Mouse (Mus musculus): ENCODE data around the gene Nfatc3. TPM values are rescaled to one million over a fixed set of nuclear protein-coding genes. Genes with fewer than 3 reads are reported as not detected.
A peak's percentile ranks its signal among the peaks of the same experiment; 100 is the strongest.

Gene Nfatc3
- polyA plus RNA-seq, 1 experiment from 2014 or later, result 4.7 TPM

DNA sequence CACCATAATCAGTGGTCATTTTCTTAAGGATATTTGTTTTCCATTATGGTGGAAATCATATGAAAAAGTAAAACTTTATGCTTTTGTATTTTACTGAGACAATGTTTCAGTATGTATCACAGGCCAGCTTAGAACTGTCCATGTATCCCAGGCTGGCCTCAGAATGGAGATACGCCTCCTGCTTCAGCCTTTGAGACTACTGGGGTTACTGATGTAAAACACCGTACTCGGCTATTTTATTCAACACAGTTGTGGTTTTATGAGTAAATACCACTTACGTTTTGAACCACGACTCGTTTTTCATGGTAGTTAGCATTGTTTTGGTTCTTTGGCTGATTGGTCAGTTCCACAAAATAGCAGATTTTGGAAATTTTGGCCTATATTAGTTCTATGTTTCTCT lies 3.0 kb downstream of the Nfatc3 start:
- Histone ChIP-seq H3K9ac (no peak overlapping the region), H3K4me2 (peak overlapping the region; percentile 73), H3K9me3 (no peaks in the 10 kb centered on the region), H3K27me3 (no peaks in the 10 kb centered on the region), H3K4me1 (replicated peaks) (peaks cover 32% of the 10 kb centered on the region), H3K27ac (no peak overlapping the region), H3K4me3 (no peak overlapping the region), H3K36me3 (no peaks in the 10 kb centered on the region)
- ATAC-seq (ENCODE audit: low FRiP score), result no peak
- WGBS, result 89% methylated on average over 6 of the region's 6 CpGs

DNA sequence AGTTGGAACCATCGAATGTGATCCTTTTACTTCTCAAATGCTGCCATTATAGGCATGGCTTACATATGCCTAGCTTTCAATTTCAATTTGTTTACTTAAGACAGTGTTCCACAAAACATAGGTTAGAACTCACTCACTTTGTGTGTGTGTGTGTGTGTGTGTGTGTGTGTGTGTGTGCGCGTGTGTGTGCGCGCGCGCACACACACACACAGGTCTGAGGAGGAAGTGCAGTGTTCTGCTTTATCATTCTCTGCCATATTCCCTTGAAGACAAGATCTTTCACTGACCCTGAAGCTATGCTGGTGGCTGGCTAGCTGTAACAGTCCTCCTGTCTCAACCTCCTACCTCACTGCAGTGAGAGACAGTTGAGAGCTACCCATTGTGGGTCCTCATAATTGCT lies 4.4 kb downstream of the Nfatc3 start:
- no peak for ATAC-seq (ENCODE audit: low FRiP score)
- H3K36me3 ChIP-seq, result no peaks in the 10 kb centered on the region
- peaks cover 31% of the 10 kb centered on the region for H3K4me1 ChIP-seq (replicated peaks)
- H3K4me2 ChIP-seq, result no peak overlapping the region
- H3K9ac ChIP-seq, result no peak overlapping the region
- H3K9me3 ChIP-seq, result no peaks in the 10 kb centered on the region
- no peak overlapping the region for H3K27ac ChIP-seq
- H3K4me3 ChIP-seq, result no peak overlapping the region
- WGBS, result over 99% methylated on average over 7 of the region's 7 CpGs
- H3K27me3 ChIP-seq, result no peaks in the 10 kb centered on the region

DNA sequence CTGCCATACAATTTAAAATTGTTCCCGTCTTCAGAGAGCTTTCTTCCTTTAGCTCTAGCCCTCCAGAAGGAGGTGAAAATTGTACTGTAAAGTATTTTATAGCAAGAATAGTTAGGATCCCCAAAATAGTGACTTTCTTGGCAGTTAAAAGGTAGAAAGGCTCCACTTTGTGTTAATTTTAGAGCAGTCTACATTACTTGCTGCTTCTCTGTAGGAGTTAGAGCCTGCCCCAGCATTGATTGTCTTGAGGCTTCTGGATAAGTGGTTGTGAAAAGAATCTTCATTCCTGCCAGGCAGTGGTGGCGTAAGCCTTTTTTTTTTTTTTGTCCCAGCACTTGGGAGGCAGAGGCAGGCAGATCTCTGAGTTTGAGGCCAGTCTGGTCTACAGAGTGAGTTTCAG lies 8.1 kb downstream of the Nfatc3 start:
- no peak for ATAC-seq (ENCODE audit: low FRiP score)
- Histone ChIP-seq H3K9me3 (no peaks in the 10 kb centered on the region), H3K36me3 (no peaks in the 10 kb centered on the region), H3K9ac (no peak overlapping the region), H3K27ac (no peak overlapping the region), H3K27me3 (no peaks in the 10 kb centered on the region), H3K4me2 (no peak overlapping the region), H3K4me1 (replicated peaks) (peaks cover 9% of the 10 kb centered on the region), H3K4me3 (no peak overlapping the region)
- whole genome bisulfite sequencing, result 100% methylated on average over 2 of the region's 2 CpGs

DNA sequence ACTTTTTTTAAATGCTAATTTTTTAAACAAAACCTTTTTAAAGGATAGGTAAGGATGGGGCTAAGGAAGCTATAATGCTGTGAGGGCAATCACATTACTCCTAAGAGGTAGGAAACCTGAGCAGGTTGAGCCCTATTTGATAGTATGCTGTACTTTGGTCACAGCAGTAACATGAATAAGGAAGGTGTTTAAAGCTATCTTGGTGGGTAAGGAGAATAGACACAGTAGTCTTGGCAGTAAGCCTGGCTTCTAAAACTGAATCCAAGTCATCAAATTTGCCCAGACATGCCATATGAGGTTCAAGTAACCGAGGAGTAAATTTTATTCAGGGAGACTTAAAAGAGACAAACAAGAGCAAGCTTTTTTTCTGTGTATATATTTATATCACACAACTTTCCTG lies 10.9 kb downstream of the Nfatc3 start:
- Histone ChIP-seq H3K36me3 (no peaks in the 10 kb centered on the region), H3K27me3 (no peaks in the 10 kb centered on the region), H3K4me3 (no peak overlapping the region), H3K9me3 (no peaks in the 10 kb centered on the region), H3K4me1 (replicated peaks) (no peaks in the 10 kb centered on the region), H3K4me2 (no peak overlapping the region), H3K27ac (no peak overlapping the region), H3K9ac (no peak overlapping the region)
- WGBS, result 81% methylated on average over 1 of the region's 1 CpGs
- ATAC-seq (ENCODE audit: low FRiP score), result no peak

DNA sequence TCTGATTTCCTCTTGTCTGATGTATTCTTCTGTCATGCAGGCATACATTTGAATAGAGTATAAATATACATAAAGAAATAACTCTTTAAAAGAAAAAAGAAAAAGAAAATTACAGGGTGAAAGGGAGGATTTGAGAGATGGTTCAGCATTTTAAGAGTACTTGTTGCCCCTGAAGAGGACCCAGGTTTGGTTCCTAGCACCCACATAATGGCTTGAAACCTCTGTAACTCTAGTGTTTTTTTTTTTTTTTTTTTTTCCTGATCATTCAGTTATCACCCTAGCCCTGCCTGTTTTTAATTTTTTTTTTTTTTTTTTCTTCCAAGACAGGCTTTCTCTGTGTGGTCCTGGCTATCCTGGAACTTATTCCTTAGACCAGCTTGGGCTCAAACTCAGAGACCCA lies 13.5 kb downstream of the Nfatc3 start:
- Histone ChIP-seq H3K9me3 (no peaks in the 10 kb centered on the region), H3K4me3 (no peak overlapping the region), H3K4me2 (no peak overlapping the region), H3K4me1 (replicated peaks) (no peaks in the 10 kb centered on the region), H3K36me3 (no peaks in the 10 kb centered on the region), H3K27me3 (no peaks in the 10 kb centered on the region), H3K9ac (no peak overlapping the region), H3K27ac (no peak overlapping the region)
- no peak for ATAC-seq (ENCODE audit: low FRiP score)

DNA sequence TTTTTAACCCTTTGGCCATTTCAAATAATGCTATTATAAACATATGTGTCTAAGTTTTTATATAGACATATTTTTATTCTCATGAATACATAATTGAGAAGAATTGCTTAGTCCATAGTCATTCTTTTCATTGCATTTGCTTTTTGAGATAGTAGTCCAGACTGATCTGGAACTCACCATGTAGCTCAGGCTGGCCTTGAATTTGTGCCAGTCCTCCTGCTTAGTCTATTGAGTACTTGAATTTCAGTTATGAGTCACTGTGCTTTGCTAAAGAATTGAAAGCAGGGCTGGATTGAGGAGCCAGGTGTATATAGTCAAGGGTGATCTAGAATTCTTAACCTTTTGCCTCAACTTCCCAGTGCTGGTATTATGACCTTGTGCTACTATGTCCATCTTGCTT lies 15.6 kb downstream of the Nfatc3 start:
- Histone ChIP-seq H3K27me3 (no peaks in the 10 kb centered on the region), H3K36me3 (peaks cover 7% of the 10 kb centered on the region), H3K9ac (no peak overlapping the region), H3K9me3 (no peaks in the 10 kb centered on the region), H3K4me1 (replicated peaks) (no peaks in the 10 kb centered on the region), H3K4me2 (no peak overlapping the region), H3K4me3 (no peak overlapping the region), H3K27ac (no peak overlapping the region)
- no peak for ATAC-seq (ENCODE audit: low FRiP score)

DNA sequence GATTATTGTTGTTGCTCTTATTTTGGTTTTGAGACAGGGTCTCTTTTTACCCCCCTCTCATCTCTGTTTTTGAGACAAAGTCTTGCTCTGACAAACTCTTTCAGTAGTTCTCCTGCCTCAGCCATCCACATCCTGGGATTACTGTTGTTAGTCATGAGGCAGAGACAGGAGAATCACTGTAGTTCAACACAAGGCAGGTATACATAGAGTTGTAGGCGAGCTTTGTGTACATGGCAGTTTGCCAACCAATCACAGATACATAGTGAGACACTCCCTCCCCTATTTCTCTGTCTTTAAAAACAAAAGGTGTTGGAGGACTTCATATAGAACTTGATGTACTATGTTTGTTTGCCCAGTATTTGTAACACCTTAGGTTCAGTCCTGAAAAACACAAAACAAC lies 16.0 kb downstream of the Nfatc3 start:
- 90% methylated on average over 1 of the region's 1 CpGs for WGBS

DNA sequence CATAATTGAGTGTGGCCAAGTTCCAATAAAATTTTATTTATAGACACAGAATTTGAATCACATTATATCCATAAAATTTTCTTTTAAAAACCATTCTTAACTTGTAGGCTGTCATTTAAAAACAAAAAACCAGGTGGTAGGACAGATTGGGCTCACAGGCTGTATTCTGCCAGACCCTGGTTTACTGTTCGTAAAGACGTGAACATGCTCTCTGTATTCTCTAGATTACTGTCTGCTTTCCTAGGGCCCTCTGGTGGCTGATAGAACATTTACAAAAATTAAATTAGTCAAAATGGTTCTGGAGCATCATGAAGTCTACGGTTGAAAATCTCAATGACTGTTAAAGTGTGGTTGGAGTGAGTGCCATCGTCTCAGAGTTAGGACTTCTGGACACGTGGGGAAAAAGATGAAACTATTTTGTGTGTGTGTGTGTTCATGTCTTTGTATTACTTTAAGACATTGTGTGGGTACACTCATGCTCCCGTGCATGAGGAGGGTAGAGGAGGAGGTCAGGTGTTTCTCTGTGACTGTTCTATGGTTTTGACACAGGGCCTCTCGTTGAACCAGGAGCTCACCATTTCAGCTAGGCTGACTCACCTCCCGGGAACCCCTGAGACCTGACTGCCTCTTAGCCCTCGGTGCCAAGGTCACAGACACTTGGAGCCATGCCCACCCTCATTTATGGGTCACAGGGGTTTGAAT lies 16.7 kb downstream of the Nfatc3 start:
- no peak for ATAC-seq (ENCODE audit: low FRiP score)
- Histone ChIP-seq H3K9ac (no peak overlapping the region), H3K4me2 (no peak overlapping the region), H3K36me3 (peaks cover 11% of the 10 kb centered on the region), H3K27me3 (no peaks in the 10 kb centered on the region), H3K4me3 (no peak overlapping the region), H3K4me1 (replicated peaks) (no peaks in the 10 kb centered on the region), H3K9me3 (no peaks in the 10 kb centered on the region), H3K27ac (no peak overlapping the region)
- 87% methylated on average over 9 of the region's 9 CpGs for WGBS

More for the DNA sequence above, 16.0 kb downstream of the Nfatc3 start:
- Histone ChIP-seq H3K9me3 (no peaks in the 10 kb centered on the region), H3K27me3 (no peaks in the 10 kb centered on the region), H3K4me3 (no peak overlapping the region), H3K9ac (no peak overlapping the region), H3K4me2 (no peak overlapping the region), H3K4me1 (replicated peaks) (no peaks in the 10 kb centered on the region), H3K27ac (no peak overlapping the region), H3K36me3 (peaks cover 11% of the 10 kb centered on the region)
- no peak for ATAC-seq (ENCODE audit: low FRiP score)

DNA sequence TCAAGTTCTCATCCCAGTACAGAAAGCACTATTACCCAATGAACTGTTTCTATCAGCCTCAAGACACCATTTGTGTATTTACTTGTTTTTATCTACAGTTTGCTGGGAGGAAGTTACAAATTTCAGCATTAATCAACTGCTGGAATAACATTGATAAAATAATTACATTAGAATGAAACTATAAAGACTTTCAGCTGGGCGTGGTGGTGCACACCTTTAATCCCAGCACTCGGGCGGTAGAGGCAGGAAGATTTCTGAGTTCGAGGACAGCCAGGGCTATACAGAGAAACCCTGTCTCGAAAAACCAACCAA lies 17.2 kb downstream of the Nfatc3 start:
- Histone ChIP-seq H3K27me3 (no peaks in the 10 kb centered on the region), H3K36me3 (peaks cover 11% of the 10 kb centered on the region), H3K9me3 (no peaks in the 10 kb centered on the region), H3K9ac (no peak overlapping the region), H3K4me2 (no peak overlapping the region), H3K27ac (no peak overlapping the region), H3K4me1 (replicated peaks) (no peaks in the 10 kb centered on the region), H3K4me3 (no peak overlapping the region)
- ATAC-seq (ENCODE audit: low FRiP score), result no peak
- WGBS, result 97% methylated on average over 5 of the region's 5 CpGs

DNA sequence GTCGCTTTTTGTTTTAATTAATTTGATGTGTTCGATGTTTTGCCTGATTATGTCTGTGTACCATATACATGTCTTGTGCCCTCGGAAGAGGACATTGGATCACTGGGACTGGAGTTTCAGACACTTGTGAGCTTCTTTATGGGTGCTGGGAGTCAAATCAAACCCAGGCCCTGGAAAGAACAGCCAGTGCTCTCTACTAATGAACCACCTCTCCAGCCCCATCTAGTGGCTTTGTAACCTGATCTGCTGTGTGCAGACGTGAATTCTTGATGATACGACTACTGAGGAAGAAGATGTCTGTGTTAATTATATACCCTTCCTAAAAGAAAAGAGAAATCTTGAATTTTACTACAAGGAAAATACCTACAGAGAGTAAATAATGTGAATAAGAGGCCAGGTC lies 18.0 kb downstream of the Nfatc3 start:
- Histone ChIP-seq H3K4me3 (no peak overlapping the region), H3K4me2 (no peak overlapping the region), H3K27me3 (no peaks in the 10 kb centered on the region), H3K36me3 (peaks cover 11% of the 10 kb centered on the region), H3K9me3 (no peaks in the 10 kb centered on the region), H3K9ac (no peak overlapping the region), H3K27ac (no peak overlapping the region), H3K4me1 (replicated peaks) (no peaks in the 10 kb centered on the region)
- no peak for ATAC-seq (ENCODE audit: low FRiP score)
- WGBS, result 82% methylated on average over 5 of the region's 5 CpGs

DNA sequence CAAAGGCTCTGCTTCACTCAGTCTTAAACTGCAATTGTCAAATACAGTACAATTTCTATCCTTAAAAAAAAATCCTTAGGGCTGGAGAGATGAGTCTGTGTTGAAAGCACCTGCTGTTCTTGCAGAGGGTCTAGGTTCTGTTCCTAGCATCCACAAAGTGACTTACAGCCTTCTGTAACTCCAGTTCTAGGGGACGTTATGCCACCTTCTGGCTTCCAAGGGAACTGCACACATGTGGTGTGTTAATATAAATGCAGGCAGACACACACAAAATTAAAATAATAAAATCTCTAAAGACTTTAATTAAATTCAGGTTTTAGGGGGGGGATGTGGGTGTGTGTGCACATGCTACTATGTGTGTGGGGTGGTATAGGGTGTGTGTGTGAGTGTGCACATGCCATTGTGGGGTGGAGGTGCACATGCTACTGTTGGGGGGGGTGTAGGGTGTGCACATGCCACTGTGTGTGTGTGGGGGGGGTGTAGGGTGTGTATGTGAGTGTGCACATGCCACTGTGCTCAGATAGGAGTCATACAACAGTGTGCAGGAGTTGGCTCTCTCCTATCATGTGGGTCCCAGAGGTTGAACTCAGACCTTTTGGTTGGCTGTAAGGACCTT lies 18.9 kb downstream of the Nfatc3 start:
- Histone ChIP-seq H3K27ac (no peak overlapping the region), H3K36me3 (peaks cover 12% of the 10 kb centered on the region), H3K4me2 (no peak overlapping the region), H3K9me3 (no peaks in the 10 kb centered on the region), H3K4me3 (no peak overlapping the region), H3K9ac (no peak overlapping the region), H3K4me1 (replicated peaks) (no peaks in the 10 kb centered on the region), H3K27me3 (no peaks in the 10 kb centered on the region)
- no peak for ATAC-seq (ENCODE audit: low FRiP score)
- WGBS, result 96% methylated on average over 1 of the region's 1 CpGs

DNA sequence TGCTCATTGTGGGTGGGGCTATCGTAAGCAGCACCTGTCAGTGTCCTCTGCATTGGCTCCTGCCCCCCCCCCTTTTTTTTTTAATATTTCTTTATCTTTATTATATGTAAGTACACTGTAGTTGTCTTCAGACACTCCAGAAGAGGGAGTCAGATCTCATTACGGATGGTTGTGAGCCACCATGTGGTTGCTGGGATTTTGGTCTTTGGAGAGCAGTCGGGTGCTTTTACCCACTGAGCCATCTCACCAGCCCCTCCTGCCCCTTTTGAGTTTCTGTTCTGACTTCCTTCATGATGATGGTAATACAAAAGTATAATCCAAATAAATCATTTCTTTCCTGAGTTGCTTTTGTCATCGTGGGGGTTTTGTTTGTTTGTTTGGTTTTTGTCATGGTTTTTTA lies 43.7 kb downstream of the Nfatc3 start:
- Histone ChIP-seq H3K27ac (no peak overlapping the region), H3K36me3 (peaks cover 28% of the 10 kb centered on the region), H3K4me1 (replicated peaks) (no peaks in the 10 kb centered on the region), H3K9ac (no peak overlapping the region), H3K9me3 (no peaks in the 10 kb centered on the region), H3K4me3 (no peak overlapping the region), H3K4me2 (no peak overlapping the region), H3K27me3 (no peaks in the 10 kb centered on the region)
- 94% methylated on average over 4 of the region's 4 CpGs for WGBS
- no peak for ATAC-seq (ENCODE audit: low FRiP score)

DNA sequence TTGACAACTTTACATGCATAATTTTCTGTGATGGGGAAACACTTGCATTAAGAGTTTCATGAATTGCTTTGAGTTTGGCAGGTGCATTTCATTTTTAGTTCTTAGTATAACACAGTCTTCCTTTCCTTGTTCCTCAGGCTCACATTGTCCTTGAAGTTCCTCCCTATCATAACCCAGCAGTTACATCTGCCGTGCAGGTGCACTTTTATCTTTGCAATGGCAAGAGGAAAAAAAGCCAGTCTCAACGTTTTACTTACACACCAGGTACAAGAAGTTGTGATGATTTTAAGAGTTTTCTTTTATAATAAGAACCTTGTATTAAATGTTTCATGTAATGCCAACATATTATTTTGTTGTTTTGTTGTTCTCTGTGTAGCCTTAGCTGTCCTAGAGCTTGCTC lies 45.2 kb downstream of the Nfatc3 start:
- Histone ChIP-seq H3K27ac (no peak overlapping the region), H3K4me2 (no peak overlapping the region), H3K9ac (no peak overlapping the region), H3K4me3 (no peak overlapping the region), H3K4me1 (replicated peaks) (no peaks in the 10 kb centered on the region), H3K27me3 (no peaks in the 10 kb centered on the region), H3K9me3 (no peaks in the 10 kb centered on the region), H3K36me3 (peaks cover 41% of the 10 kb centered on the region)
- WGBS, result 96% methylated on average over 2 of the region's 2 CpGs
- no peak for ATAC-seq (ENCODE audit: low FRiP score)
